Mouse (Mus musculus): ENCODE measurements at regions not wholly inside any gene's neighbourhood (a gene's known extent, or its start where the extent isn't known, plus 50 kb on each side); places are given as distances from the start of the nearest gene placed in this dataset.

DNA sequence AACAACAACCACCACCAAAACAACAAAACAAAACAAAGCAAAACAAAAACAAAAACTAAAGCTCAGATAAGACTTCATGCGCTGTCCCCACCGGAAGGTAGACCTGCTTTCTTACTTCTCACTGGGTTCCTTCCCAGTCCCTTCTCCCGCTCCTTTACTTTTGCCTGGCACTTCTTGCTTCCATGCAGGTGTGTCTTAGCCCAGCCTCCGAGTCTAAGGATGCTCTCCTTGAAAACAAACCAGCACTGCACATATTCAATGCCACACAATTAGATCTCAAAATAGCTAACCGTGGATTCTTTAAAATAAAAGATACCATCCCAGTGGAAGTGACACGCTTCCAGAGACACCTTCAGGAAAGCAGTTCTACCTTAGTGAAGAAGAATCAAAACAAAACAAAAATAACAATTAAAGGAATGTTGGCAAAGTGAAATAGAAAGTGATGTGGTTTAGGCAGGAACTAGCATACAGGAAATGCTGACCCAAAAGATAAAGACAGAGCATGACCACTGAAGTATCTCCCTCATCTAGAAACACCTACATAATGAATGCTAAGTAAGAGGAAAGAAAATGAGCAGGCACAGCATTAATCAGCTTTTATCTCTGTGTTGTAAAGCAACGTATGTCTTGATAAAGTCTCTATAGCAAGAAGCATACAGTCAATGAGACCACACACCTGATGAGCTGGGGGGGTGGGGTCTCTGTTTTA is 358.5 kb upstream of the Id2 start:
- DNase-seq (ENCODE audit: low spot score), result no peak

DNA sequence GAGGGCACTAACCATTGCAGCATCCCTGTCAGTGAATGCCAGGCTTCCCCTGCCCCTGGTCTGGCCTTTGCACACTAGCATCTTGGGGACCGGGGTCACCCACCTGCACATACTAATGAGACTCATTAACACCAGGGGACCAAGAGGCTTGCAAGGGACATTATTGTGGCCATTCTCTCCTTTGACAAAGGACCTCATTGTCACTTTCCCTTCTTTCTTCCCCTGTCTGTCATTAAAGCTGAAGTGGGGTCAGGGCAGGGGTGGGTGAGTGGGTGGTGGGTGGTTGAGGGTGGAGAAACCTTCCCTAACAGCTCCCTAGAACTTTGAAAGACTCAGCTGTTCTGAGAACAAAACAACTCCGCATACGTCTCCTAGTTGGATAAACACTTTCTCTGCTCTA is 356.4 kb upstream of the Id2 start:
- DNase-seq (ENCODE audit: low spot score), result peak; percentile 35

DNA sequence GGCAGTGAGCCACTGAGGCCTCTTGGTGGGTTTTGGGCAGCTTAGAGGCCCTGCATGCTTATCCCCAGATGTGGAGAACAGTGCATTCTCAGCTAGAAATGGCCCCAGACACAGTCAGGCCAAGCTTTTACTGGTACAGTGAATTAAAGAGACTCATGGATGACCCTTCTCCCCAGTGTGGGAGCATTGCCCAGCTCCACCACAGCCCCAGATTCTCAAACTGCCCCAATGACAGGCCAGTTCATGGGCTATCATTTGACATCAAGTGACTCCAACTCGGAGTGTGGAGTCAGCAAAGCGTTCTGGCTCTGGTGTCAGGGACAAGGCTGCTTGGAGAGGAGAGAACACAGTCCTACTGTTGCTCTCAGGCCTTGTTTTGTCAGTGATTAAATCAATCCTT is 354.2 kb upstream of the Id2 start:
- DNase-seq (ENCODE audit: low spot score), result no peak

DNA sequence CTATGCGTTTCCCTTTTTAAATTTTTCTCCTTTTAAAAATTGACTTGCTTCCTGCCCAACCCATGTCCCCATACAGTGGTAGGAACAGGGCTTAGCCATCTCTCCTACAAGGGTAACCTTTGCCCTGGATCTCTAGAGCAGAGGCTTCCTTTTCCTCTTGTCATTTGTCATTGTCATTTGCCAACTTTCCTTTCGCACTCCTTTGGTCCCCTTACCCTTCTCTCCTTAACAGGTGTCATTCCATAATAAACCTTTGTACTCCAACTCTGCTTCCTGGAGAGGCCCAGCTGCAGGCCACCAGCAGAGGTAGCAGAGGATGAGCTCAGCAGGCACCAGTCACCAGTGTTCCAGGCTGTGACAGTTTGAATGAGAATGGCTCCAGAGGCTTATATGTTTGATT is 347.4 kb upstream of the Id2 start:
- no peak for DNase-seq (ENCODE audit: low spot score)

DNA sequence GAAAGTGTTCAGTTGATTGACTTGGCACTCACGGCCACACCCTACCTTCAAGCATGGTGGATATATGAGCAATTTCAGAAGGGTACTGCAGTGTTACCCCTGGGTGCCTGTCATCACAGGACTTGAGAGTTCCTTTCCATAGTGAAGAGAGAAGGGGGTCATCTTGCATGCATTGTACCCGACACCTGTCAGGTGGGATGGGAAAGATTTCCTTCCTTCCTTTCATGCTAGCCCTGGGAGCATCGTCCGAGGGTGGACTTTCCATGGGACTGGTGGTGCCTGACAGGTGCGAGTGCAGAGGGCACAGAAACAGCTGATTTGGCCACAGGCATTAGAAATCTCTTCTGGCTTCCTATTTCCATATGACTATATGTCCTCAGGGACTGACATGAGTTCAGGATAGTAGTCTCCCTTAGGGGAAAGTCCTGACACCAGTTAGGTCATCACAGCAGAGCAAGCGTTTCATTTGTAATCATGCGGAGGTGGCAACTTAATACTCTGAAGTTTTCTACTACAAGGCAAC is 342.1 kb upstream of the Id2 start:
- DNase-seq (ENCODE audit: low spot score), result no peak

DNA sequence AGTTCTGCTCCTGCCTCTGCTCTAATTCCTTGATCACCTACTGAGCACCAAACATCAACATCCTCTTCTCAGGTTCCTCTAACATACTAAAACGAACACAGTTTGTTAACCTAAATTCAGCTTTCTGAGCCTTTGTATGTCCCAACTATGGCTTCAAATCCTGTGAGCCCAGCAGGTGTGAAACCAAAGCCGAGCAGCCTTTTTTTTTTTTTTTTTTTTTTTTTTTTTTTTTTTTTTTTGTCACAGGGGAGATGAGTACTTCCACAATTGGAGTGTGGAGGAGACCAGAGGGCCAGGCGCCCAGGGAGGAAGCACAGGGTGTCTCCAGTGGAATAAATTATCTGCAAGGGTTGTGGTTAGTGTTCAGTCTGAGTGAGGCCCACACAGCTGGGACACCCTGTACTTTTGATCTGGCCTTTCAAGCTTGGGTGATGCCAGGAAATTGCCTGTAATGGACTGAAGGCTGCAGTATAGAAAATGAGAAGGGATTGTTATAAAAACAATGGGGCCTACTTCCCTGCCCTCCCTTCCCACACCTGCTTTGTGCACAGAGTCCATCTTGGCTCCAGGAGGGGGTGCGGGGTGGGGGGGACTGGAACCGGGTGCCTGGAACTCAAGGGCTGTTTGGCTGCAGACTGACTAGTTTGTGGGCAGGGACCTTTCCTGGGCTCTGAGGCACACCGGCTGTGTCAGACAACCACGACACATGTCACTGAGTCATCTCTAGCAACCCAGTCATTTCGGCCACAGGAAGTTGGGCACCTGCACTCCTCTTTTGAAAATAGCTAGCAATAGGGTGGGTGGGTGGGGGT is 341.5 kb upstream of the Id2 start:
- no peak for DNase-seq (ENCODE audit: low spot score)

DNA sequence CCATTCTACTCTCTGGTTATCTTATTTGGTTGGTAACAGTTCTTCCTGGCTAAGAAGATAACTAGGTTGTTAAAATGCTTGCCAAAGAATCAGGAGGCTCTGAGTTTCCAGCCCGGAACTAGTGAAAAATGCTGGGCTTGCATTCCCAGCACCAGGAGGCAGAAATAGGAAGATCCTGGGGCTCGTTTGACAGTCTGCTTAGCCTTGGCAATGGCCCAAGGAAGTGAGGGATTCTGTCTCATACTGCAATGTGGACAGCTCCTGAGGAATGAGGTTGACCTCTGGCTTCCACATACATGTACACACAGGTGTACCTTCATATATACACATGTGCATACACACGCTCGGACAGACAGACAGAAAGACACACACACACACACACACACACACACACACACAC is 340.6 kb upstream of the Id2 start:
- no peak for DNase-seq (ENCODE audit: low spot score)

DNA sequence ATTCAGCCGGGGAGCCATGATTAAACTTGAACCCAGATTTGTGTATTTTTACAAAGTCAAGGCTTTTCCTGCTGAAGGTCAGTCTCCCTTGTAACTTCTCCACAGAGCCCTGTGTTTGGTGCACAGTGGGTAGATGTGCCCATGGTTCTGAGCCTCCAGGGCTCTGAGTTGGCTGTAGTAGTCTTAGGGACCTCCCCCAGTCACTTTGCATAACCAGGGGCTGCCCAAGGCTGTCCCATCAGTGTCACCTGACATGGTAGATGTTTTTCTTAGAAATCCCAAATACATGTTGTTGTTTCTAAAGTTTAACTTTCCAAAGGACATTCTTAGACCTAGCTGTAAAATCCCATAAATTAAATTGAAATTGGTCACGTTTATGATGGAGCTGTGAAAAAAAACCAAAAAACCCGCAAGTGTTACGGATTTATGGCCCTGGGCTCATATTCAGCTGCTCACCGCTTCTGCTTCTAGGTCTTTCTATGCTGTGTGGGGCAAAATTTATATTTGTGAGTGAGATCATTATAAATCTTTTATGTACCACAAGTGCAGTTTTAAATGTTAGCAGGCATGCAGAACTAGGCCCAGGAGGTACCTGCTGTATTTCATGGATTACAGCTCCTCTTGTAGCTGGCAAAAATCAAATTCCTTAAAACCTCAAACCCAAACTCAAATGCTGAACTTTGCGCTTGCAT is 339.4 kb upstream of the Id2 start:
- DNase-seq (ENCODE audit: low spot score), result no peak

DNA sequence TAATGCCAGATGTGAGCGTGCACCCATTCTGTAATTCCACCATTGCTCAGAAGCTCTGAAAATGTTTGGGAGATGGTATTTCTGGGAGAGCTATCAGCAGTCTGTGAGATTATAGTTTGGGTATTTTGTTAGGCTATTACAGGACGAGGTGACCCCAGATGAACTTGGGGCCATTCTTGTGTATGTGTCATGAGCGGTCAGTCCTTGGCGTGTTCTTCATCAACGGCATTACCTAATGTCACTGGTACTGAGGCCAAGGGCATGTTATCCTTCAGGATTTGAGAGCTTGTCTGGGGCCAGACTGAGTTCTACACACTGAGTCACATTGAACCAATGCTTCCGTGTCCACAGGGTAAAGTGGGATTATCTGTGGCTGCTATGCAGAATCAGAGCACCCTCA is 335.9 kb upstream of the Id2 start:
- DNase-seq (ENCODE audit: low spot score), result no peak

DNA sequence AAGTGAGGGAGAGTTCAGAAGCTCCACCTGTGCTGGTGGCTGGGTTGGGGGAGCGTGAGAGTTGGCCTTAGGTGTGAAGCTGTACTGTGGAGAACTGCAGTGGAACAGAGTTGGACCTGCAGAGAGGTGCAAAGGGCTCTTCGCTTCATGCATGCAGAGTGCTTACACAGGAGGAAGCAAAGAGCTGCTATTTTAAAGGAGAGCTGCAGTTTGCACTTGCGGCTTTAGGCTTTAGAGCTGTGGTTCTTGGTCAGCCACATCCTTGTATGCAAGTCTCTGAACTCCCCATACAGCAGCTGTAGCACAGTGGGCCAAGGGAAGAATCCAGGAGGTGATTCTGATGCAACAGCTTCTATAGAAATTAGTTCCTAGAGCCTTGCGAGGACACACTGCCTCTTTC is 334.0 kb upstream of the Id2 start:
- DNase-seq (ENCODE audit: low spot score), result no peak

DNA sequence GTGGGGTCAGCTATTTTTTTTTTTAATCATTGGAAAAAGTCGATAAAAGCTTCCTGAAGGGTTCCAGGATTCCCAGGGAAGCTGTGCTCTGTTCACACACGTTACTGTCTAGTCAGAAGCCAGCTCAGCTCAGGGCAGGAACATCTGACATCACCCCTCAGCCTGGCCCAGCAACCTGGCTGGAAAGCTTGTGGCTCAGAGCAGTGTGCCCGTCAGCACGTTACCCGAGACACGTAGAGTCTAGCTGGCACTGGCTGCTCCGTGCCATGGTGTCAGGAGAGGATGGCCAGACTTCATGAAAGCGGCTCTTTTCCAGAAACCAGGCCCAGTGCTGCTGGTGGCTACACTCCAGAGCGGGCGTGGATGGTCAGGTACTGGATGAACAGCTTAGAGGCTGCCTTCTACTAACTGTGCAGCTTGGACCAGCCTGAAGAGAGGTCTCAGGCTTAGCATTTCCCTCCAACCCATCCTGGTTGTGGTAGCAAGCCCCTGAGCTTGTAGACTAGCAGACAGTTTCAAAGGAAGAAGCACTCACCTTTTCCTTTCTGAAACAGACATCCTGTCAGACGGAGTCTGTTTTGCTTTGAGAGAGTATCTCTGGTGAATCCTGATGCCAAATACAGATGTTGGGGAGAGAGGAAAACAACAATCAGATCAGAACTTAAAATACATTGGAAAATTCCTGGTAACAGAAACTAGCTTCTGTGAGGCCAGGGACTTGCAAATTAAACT is 331.1 kb upstream of the Id2 start:
- DNase-seq (ENCODE audit: low spot score), result no peak

DNA sequence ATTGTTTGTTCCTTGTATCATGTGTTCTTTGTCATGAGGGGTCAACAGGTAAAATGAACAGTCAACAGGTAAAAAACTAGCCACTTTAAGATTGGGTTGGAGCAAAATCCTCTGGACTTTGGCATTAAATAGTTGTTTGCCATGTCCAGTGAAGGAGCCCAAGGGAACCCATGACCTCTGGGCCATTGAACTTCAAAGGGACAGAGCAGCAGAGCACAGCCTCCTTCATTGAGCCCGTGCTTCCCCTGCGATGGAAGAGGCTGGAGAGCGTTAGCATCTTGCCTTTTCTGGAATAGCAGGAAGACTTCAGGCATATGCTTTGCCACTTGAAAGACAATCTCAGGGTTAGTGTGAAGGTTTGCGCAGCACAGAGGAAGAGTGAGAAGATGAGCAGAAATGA is 320.4 kb upstream of the Id2 start:
- DNase-seq (ENCODE audit: low spot score), result no peak

DNA sequence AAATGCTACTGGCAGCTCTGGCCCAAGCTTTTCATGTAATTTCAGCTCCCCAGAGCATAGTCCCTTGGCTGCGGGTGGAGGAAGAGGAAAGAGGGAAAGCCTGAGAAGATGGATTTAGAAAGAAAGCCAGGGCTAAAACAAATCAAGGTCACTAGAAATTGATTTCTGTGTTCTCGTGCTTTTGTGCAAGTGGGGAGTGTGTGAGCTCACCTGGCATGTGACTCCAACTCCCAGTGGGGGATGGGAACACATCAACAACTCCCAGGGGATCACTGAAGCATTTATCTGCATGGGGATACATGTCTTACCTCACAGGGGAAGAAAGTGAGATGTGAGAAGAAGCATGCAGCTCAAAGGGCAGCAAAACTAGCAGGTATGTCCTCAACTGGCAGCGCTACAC is 319.6 kb upstream of the Id2 start:
- DNase-seq (ENCODE audit: low spot score), result peak; percentile 6

DNA sequence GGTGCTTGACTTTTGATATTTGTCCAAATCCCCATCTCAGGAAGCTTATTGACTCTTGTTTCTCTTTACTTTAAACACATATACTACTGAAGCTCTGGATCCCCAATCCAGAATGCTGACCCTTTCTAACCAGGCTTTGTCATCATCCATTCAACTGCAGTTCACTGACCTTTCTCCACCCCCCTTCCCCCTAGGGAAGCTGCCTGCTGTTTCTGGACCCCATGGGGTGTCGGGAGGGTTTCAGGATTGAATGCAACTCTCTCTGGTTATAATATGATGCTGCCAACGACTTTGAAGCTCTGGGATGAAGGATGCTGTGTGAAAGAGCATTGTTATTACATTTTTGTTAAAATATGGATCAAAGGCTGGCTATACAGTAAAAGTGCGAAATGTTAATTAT is 318.7 kb upstream of the Id2 start:
- DNase-seq (ENCODE audit: low spot score), result peak; percentile 33

DNA sequence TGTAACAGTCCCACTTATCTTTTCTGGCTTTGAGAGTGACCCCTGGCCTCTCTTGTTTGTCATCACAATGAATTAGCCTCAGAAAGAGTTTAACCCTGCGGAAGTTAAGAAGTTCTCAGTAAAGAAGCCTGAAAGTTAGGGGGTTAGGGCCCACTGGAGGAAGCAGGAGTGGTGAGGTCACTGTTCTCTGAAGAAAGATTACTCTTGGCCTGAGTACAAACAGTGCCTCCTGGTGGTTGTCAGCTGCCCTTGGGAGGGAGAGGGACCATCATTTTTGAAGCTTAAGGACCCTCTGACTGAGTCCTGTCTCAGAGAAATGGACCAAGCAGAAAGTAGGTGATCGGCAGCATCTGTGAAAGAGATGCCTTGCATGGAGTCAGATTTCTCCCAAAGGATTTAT is 318.3 kb upstream of the Id2 start:
- peak; percentile 82 for DNase-seq (ENCODE audit: low spot score)

DNA sequence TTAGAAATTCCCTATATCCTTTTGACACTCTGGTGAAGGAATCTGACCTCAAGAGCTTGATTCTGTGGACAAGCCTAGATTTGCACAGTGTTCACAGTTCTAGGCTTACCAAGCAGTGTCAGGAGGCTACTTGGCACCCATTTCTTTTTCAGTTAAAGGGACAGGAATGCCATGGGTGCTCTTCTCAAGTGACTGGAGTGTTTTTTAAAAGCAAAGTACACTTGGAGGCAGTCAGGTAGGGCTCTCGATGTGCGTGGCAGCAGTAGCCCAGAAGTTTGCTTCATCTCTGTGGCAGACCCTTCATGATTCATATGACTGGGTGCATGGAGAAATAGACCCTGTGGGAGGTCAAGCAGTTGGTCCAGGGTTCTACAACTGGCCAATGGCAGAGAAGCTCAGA is 310.4 kb upstream of the Id2 start:
- DNase-seq (ENCODE audit: low spot score), result no peak

DNA sequence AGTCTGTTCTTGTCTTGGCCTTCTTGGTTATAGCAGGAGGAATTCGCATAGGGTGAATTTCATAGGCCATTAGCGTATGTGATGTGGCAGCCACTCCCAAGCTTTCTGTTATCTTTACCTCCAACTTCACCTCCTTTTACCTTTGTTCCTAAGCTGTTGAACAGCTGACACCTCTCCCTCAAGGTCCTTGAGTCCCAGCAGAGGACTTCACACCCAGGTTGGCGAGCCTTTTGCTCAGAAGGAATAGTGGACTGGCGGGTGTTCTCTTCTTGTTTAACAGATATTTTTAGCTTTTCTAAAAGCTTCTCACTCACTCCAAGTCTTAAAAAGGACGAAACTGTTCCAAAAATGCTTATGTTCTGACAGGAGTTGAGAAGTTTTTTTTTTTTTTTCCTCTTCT is 303.4 kb upstream of the Id2 start:
- DNase-seq (ENCODE audit: low spot score), result no peak

DNA sequence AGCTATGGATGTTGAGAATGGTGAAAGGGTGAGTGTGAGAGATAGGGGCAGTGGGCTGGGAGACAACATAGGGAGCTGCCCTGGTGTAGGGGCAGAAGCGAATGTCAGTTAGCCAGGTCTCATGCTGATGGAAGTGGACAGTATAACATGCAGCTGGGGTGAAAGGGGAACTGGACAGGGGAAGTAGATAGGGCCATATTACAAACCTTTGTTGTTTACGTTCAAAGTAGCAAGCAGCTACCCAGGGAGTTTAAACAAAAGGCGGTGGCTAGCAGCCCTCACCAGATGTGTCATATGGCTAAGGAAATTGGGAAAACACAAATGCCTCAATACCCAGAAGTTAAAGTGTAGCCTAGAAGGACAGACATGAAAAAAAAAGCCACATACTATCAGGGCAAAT is 301.8 kb upstream of the Id2 start:
- no peak for DNase-seq (ENCODE audit: low spot score)

DNA sequence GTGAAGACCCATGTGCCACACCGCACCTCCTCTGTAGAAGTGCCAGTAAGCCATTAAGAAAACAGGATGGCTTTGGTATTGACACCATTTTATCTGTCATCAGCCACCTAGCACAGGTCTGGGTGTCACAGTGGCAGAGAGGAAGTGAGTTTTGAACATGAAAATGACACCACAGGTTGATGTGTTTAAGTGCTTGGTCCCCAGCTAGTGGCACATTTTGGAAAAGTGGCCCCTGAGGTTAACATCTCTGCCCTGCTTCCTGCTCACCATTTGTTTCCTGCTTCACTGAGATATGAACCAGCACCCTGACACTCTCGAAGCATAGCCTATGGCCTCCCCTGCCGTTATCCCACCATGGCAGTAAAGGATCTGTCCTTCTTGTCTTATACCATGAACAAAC is 297.4 kb upstream of the Id2 start:
- no peak for DNase-seq (ENCODE audit: low spot score)

DNA sequence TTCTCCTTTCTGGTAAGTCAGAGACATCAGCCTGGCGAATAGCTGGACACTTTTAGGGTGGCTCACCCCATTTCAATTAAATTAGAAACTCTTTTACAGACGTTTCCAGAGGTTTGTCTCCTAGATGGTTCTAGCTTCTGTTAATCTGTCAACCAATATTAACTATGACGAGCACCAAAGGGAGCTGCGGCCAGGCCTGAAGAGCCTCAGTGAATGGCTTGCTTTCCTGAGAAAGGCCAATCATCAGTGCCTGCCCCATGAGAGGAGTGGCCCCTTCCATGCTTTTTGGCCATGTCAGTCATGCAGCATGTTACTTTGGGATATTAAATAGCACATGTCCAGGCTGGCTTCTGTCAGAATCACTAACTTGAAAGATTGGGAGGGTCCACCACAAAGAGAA is 296.6 kb upstream of the Id2 start:
- no peak for DNase-seq (ENCODE audit: low spot score)

DNA sequence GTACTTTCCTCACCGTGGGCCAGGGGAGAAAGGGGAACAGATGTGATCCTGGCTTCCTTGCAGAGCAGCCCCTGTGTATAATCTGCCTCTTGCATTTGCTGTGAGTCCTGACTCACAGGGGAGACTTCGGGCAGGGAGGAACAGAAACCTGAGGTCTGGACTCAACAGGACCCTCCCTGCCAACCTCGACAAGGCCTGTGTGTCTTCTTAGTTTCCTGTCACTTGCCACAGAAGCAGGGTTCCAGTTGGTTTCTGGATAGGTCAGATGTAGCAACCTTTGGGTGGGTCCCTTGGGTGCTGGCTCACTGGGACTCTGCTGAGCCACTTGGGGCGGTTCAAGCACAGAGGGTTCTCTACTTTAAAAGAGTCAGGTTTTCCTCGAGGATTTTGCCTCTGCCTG is 292.3 kb upstream of the Id2 start:
- DNase-seq (ENCODE audit: low spot score), result no peak

DNA sequence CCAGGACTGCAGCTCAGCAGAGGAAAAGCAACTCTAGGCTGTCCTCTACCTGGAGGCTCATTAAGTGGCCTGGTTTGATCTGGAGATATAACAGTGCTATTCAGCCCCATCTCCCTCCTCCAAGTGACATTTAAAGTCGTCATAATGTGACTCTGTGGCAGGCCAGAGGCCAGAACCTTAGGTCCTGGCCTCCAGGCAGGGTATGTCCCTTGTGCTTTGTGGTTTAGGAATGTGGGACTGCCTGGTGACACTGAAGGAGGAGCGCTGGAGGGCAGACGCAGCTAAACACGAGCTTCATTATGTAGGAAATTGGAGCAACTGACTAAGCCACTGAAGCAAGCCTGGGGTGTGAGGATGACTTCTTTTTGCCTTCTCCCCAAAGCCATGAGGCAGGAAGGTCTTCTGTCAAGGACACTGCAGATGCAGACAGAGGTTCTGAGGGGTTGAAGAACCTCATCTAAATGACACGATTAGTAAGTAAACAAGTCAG is 290.9 kb upstream of the Id2 start:
- DNase-seq (ENCODE audit: low spot score), result no peak
